Mouse (Mus musculus) mouse trophoblast stem cell (cell line): ENCODE measurements around the gene BC028528.
"Not testable (repeated sequence)": the region's sequence is repeated elsewhere in the genome, so short reads cannot be mapped to it uniquely, and the experiment has no call there.

Experiments used
- in situ Hi-C, 2 experiments: fragments of 300-500 bp; cut with MseI, MboI; formaldehyde crosslinking; loops; 2 replicates in 1 of 2; 3 replicates in 1 of 2; pipeline ENCODE4 v1.15.1; 2025

The BC028528 gene

DNA sequence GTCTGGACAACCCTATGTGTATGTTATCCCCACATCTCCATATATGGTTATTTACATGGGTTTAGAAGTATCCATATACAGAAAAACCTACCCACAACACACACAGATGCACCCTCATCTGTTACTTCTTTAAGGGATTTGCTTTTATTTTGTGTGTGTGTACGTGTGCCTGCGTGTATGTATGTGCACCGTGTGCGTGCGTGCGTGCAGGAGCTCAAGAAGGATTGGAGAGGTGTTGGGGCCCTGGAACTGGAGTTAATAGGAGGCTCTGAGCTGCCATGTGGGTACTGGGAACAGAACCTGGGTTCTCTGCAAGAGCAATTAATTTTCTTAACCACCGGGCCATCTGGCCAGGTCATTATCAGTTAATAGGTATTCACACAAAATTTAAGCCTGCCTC lies 19.8 kb downstream of the BC028528 start:
- in situ Hi-C loops = no loop called here

DNA sequence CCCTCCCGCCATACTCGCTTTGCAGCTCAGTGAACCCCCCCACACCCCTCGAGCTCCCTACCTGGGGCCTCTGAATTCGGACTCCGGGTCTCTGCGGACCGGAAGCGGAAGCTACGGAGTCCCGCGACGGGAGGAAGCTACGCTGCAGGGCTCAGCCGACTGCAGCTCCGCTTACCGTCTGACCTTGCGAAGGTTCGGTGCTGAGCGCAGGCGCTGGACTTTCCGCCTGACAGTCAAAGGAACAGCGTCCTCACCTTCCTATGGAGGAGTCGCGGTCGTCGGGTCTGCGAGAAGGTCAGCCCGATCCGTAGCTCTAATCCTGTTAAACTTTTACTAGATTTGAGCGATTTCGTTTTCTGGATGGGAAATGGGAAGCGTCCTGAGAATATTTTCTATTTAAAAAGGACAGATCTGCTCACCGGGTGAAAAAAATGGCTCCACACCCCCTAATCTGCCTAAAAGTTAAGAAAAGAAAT lies 20.4 kb downstream of the BC028528 start, which contains the start of gene Mrps21:
Mrps21 (minus strand) TSS at position 128 of the 476 bp plus-strand sequence.
- in situ Hi-C loops = no loop called here

DNA sequence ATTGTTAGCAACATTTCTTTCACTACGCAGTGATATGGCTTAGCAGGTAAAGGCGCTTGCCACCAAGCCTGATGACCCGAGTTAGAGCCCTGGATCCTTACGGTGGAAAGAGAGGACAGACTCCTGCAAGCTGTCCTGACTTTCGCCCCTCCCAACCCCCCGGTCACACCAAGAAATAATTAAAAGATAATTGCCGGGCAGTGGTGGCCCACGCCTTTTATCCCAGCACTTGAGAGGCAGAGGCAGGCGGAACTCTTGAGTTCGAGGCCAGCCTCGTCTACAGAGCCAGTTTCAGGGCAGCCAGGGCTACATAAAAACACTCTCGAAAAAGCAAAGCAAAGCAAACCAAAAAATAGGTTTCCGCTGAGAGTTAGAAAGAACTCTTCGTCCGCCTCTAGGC lies 20.8 kb downstream of the BC028528 start:
- in situ Hi-C loops = no loop called here

DNA sequence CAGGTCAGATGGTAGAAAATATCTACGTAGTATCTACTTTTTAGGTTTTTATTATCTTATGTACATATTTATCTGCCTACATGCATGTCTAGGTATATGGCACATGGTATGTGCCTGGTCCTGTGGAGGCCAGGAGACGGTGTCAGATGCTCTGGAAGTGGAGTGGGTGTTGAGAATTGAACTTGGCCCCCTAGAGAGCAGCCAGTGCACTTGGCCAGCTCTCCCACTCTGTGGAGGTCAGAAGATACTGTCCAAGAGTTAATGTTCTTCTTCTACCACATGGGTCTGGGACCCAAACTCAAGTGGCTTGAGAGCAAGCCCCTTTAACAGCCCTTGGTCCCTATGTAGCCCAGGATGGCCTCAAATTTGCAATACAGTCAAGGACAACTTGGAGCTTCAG lies 24.4 kb downstream of the BC028528 start:
- in situ Hi-C loops = no loop called here

DNA sequence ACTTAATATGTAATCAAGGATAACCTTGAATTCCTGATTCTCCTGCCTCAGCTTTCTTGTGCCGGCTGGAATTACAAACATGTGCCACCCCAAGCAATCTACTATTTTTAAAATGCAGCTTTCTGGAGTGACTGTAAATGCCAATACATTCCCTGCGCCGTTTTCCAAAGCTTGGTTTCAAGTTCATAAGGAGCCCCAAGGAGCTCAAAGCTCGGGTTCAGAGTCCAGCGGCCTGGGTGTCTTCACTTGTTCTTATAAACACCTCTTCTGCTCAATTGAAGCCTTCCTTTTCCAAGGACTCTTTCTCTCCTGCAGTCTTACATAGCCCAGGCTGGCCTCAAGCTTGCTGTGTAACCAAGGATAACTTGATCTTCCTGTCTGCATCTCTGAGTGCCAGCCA lies 25.7 kb downstream of the BC028528 start:
- in situ Hi-C loops = no loop called here

DNA sequence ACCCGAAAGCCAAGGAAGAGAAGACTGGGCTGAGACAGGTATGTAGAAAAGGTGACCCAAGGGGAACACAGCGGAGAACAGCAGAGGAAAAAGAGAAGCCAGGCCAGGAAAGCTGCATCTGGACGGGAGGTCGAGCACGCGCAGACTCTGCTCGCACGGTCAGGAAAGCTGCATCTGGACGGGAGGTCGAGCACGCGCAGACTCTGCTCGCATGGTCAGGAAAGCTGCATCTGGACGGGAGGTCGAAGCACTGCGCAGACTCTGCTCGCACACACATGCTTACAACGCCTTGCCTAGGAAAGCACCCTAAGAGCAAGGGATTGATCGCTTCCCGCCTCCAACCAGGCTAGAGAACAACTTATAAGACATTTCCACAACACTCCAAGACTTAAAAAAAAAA lies 26.2 kb downstream of the BC028528 start:
- in situ Hi-C loops = no loop called here

DNA sequence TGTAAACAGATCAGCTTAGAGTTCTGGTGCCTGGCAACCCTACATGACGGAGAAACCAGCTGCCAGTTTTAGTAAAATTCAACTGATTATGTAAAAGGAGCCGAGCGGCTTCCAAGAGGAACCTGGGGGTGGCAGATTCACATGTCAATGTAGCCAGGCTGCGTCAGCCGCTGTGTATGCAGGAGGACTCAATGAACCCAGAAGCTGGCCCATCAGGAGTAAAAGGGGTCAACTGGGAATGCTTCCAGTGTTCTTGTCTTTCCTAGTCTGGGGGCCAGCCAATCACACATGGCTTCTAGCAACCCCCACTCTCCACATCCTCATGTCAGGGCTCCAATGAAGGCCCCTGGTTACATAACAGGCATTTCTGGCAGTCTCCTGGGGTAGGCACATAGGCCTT lies 26.8 kb downstream of the BC028528 start:
- in situ Hi-C loops = no loop called here

DNA sequence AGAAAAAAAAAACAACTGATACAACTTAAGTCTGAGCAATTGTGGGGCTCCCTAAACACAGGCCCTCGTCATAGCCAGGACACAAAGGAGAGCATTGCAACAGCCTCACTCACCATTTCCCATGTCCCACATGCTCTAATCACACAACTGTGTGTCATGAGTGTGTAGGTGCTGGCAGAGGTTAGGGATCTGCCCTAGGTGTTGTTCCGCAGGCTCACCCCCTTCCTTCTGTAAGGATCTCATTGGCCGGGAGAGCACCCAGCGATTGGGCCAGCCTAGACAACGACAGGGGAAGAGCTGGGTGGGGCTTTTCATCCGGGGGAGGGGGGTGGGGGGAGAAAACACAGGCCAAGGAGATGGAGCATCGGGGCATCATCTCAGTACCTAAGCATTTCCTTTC lies 28.2 kb downstream of the BC028528 start:
- in situ Hi-C loops = no loop called here

DNA sequence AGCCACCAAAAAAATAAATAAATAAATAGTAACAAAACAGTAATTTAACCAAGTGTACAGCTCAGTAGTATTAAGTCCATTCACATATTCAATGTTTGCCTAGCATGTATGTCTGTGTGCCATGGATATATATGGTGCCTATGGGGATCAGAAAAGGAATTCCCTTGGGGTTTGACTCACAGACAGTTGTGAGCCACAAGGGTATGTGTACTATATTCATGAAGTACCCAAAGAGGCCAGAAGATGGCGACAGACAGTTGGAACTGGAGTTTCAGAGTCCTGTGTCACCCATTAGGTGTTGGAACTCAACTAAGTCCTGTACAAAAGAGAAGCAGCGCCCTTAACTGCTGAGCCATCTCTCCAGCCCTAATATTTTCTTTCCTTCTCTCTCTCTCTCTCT lies 30.0 kb downstream of the BC028528 start:
- in situ Hi-C loops = no loop called here

DNA sequence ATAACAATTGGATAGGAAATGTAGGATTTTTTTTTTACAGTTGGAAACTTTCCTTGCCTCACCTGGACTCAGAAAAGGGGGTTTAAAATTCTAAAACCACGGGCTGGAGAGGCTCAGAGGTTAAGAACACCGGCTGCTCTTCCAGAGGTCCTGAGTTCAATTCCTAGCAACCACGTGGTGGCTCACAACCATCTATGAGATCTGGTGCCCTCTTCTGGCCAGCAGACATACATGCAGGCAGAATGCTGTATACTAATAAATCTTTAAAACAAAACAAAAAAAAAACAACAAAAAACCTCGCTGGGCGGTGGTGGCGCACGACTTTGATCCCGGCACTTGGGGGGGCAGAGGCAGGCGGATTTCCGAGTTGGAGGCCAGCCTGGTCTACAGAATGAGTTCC lies 30.6 kb downstream of the BC028528 start:
- in situ Hi-C loops = no loop called here

DNA sequence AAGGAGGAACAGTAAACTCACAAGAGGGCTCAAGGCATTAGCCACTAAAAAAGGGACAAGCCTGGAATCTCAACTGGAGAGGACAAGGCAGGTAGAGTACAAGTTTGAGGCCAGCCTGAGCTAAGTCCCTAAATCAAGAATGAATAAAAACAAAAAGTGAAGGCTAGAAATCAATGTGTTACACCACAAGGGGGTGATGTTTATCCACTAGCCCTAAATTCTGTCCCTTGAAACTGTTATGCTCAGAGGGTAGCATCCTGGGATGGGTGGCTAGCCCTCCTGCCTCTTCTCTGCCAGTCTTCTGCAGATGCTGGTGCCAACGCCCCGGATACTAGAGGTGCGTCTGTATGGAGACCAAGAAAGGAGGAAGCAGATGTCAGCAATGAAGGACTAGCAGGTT lies 31.5 kb downstream of the BC028528 start:
- in situ Hi-C loops = no loop called here

DNA sequence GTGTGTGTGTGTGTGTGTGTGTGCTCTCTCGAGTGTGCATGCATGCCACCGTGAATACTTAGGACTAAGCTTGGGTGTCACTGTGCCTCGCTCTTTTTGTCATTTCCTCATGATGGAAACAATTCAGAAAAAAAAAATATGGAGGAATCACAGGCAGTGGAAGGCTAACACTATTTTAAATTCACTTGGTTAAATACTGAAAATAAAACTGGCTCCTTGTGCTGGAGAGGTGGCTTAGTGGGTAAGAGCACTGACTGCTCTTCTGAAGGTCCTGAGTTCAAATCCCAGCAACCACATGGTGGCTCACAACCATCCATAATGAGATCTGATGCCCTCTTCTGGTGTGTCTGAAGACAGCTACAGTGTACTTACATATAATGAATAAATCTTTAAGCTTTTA lies 33.5 kb downstream of the BC028528 start:
- in situ Hi-C loops = not testable (repeated sequence)

DNA sequence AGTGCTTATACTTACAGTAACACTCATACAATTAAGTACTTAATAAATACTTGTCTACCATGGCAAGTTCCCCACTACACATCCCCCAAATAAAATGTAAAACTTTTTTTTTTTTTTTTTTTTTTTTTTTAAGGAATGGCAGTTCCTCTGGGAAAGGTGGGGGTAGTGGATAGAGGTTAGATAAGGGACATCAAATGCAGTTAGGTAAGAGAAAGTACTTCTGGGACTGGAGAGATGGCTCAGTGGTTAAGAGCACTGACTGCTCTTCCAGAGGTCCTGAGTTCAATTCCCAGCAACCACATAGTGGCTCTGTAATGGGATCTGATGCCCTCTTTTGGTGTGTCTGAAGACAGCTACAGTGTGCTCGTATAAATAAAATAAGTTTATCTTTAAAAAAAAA lies 34.8 kb downstream of the BC028528 start:
- in situ Hi-C loops = not testable (repeated sequence)

DNA sequence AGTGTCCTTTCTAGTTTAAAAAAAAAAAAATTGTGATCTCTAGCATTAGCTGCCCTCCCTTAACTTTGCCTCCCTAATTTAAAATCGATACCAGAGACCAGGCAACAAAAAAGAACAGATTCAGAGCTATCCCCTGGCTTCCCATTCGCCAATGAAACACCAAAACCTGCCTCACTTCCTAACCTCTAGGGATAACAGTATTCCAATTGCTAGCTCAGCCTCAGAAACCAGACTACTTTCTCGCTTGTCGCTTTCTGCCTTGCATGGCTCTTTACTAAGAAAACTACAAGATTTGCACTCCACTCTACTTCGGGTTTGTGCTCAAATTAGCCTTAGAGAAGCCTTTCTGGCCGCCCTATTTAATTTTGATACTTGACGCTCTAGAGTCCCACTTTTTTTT lies 35.7 kb downstream of the BC028528 start:
- in situ Hi-C loops = no loop called here

DNA sequence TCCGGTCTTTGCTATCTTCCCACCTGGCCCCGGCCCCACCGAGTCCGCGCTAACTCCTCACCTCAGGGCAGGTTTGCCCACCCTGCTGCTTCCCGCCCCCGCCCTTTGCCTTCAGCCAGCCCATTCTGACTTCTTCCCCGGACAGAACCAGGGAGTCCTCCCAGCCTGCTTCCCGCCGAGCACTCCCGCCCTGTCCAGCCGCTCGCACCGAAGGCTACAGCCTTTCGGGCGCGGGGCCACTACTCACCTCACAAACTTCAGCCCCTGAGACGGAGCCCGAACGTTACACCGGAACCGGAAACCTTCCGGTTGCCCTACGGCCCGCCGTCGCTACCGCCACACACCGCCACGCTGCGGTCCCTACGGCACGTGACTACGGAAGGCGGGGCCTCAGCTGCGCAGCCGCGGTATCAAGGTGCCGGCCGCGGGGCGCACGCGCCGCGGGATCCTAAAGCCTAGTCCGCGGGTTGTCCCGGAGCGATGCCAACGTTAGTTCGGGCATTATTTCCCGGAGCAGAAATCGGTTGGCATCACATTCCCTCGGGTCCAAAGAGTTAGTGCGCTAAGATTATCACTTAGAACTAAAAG lies 36.2 kb downstream of the BC028528 start, which contains the start of gene Prpf3:
Prpf3 (minus strand) TSS at position 384 of the 588 bp plus-strand sequence.
- in situ Hi-C loops = no loop called here

DNA sequence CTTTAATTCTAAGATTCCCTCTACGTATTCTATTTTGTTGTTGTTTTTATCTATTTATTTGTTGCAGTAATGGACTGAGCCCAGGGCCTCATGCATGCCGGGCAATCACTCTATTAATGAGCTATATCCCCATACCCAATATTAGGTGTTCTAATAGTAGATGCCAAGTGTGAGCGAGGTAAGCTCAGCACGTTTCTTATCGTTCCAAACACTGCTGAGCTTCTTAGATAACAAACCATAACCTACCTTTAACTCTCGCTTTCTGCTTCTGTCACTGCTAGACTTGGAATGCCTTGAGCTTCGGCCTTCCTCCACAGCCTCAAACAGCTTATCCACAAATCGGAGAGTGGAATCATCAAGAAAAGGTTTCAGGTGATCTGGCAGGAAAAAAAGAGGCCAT lies 40.5 kb downstream of the BC028528 start:
- in situ Hi-C loops = no loop called here

DNA sequence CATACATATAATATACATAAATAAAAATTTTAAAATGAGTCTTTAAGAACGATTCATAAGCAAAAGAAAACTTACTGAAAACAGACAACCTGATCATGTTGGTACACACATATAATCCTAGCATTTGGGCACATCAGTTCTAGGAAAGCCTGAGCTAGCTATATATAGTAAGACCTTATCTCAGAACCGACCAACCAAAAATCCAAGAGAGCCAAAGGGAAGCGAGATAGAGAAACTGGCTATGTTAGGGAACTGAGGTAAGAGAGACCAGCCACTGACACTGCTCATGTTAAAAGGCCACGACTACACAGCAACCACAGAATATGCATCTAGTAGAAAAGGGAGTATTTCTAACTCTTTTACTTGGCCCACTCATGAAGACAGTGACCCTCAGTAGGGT lies 41.2 kb downstream of the BC028528 start:
- in situ Hi-C loops = no loop called here

DNA sequence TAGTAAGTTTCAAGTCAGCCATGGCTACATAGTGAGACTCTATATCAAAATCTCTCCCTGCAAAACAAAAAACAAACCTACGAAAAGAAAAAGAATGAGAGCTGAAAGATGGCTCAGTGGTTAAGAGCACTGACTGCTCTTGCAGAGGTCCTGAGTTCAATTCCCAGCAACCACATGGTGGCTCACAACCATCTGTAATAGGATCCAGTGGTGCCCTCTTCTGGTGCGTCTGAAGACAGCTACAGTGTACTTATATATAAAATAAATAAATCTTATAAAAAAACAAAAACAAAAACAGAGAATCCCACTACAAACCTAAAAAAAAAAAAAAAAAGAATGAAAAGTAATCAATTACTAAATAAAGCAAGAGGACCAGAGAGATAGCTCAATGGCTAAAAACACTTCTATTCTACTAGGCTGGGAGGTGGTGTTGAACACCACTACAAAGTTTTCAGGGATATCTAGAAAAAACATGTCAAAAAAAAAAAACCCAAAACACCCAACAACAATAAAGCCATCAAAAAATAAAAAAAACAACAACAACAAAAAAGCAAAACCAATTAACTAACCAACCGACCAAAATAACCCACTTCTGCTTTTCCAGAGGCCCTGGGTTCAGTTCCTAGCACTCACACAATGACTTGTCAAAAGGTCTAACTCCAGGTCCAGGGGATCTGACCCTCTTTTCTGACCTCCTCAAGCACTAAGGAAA lies 49.1 kb downstream of the BC028528 start:
- in situ Hi-C loops = no loop called here

DNA sequence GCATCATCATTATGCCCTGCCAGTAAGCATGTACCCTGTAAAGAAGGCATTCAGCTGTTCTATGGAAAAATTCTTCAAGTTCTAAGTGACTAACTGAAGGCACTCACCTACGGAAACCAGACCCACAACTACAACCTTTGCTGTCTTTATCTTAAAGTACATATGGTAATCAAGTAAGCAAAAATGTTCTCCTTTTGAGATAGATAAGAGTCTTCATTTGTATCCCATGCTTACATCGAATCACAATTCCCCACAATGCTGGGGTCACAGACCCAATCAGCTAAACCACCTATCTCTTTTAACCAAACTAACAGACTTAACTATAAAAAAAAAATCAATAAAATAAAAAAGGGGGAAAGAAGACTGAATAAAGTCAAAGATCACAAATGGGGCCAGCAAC lies 52.6 kb downstream of the BC028528 start:
- in situ Hi-C loops = no loop called here
